Mouse (Mus musculus): Measurements from ENCODE around the gene Tlx2. TPM values are rescaled to one million over a fixed set of nuclear protein-coding genes. Genes with fewer than 3 reads are reported as not detected.

Tlx2 gene
- polyA plus RNA-seq, 1 experiment: not detected

DNA sequence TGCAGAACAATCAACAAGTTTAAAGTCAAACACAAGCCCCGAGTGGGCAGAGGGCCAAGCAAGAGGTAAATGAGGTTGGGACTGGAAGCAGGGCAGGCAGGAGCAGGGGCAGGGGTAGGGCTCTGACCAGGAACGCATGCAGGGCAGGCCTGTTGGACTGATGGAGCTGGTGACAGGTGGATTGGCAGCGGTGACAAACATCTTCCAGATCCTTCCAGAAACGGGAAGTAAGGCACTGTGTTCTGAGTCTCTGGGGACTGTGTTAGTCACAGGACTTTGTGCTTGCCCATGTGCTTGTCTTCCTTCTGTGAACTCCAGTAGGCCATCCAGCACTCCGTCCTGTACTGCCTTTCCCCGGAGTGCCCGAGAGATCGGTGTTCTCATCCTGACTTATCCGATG lies 25.4 kb downstream of the Tlx2 start:
- Histone ChIP-seq H3K27ac (ENCODE audit: insufficient read depth, low read length) (no peak overlapping the region), H3K4me1 (ENCODE audit: control insufficient read depth, insufficient read depth, low read length) (no peaks in the 10 kb centered on the region), H3K27me3 (ENCODE audit: control insufficient read depth, insufficient read depth, low read length) (no peaks in the 10 kb centered on the region), H3K4me3 (replicated peaks; ENCODE audit: insufficient read depth, low read depth, low read length) (no peak overlapping the region)
- 62% methylated on average over 9 of the region's 9 CpGs for WGBS
- DNase-seq: no peak
- TF ChIP-seq CTCF (IDR thresholded peaks at IDR 0.05; ENCODE audit: borderline replicate concordance, insufficient read depth, low read depth, low read length) (no peak), POLR2A (IDR thresholded peaks at IDR 0.05; ENCODE audit: borderline replicate concordance, insufficient read depth, low read length) (no peak)

DNA sequence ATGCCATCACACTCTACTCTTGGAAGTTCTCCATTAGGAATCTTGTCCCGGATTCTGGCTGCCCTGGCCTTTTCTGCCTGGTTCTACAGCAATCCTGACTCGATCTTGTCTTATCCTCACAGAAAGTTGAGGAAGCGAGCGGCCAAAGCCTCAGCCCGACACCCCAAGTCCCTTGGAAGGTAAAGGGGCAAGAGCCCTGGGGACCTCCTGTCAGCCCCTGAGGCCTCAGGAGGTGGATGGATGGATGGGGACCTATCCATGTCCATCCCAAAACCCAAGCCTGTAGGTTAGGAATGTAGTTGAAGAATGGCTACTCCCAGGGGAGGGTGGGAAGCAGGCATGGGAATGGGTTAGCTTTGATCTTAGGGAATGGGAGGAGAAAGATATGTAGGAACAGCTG lies 26.1 kb downstream of the Tlx2 start:
- WGBS: 88% methylated on average over 5 of the region's 5 CpGs
- no peak for TF ChIP-seq POLR2A (IDR thresholded peaks at IDR 0.05; ENCODE audit: borderline replicate concordance, insufficient read depth, low read length)
- TF ChIP-seq CTCF (IDR thresholded peaks at IDR 0.05; ENCODE audit: borderline replicate concordance, insufficient read depth, low read depth, low read length): no peak

DNA sequence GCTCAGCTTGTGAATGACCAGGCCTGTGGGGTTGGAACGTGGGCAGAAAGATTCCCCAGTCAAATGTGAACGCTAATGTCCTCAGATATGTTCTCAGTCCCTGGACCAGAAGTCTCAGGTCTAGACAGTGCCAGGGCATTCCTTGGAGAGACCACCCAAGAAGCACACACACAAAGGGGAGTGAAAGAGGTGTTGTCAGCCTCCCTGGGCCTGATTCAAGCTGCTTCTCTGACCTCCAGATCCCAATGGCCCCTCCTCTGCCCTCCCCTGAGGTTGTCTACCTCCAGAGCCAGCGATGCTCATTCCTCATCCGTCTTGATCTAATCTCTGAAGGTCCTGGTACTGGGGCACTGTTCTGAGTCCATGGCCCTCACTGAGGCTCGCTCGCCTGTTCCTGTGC lies 26.5 kb downstream of the Tlx2 start:
- 58% methylated on average over 6 of the region's 6 CpGs for WGBS
- Histone ChIP-seq H3K4me1 (ENCODE audit: control insufficient read depth, insufficient read depth, low read length) (no peaks in the 10 kb centered on the region), H3K4me3 (replicated peaks; ENCODE audit: insufficient read depth, low read depth, low read length) (no peak overlapping the region), H3K27ac (ENCODE audit: insufficient read depth, low read length) (no peak overlapping the region), H3K27me3 (ENCODE audit: control insufficient read depth, insufficient read depth, low read length) (no peaks in the 10 kb centered on the region)
- no peak for DNase-seq
- TF ChIP-seq POLR2A (IDR thresholded peaks at IDR 0.05; ENCODE audit: borderline replicate concordance, insufficient read depth, low read length) (no peak), CTCF (IDR thresholded peaks at IDR 0.05; ENCODE audit: borderline replicate concordance, insufficient read depth, low read depth, low read length) (no peak)

More for the DNA sequence above, 26.1 kb downstream of the Tlx2 start:
- no peak overlapping the region for H3K27ac ChIP-seq (ENCODE audit: insufficient read depth, low read length)
- H3K4me1 ChIP-seq (ENCODE audit: control insufficient read depth, insufficient read depth, low read length): no peaks in the 10 kb centered on the region
- no peak for DNase-seq
- H3K27me3 ChIP-seq (ENCODE audit: control insufficient read depth, insufficient read depth, low read length): no peaks in the 10 kb centered on the region
- H3K4me3 ChIP-seq (replicated peaks; ENCODE audit: insufficient read depth, low read depth, low read length): no peak overlapping the region

GRCm38 (mm10) chr6:83040601-83041000 lies 29.5 kb downstream of the Tlx2 start:
- no peak overlapping the region for H3K27ac ChIP-seq (ENCODE audit: insufficient read depth, low read length)
- no peak for TF ChIP-seq CTCF (IDR thresholded peaks at IDR 0.05; ENCODE audit: borderline replicate concordance, insufficient read depth, low read depth, low read length)
- no peak for TF ChIP-seq POLR2A (IDR thresholded peaks at IDR 0.05; ENCODE audit: borderline replicate concordance, insufficient read depth, low read length)
- no peak overlapping the region for H3K4me3 ChIP-seq (replicated peaks; ENCODE audit: insufficient read depth, low read depth, low read length)
- no peaks in the 10 kb centered on the region for H3K4me1 ChIP-seq (ENCODE audit: control insufficient read depth, insufficient read depth, low read length)
- H3K27me3 ChIP-seq (ENCODE audit: control insufficient read depth, insufficient read depth, low read length): no peaks in the 10 kb centered on the region
- 80% methylated on average over 5 of the region's 5 CpGs for WGBS
- DNase-seq: no peak

GRCm38 (mm10) chr6:83038496-83039012 lies 31.5 kb downstream of the Tlx2 start:
- Histone ChIP-seq H3K27ac (ENCODE audit: insufficient read depth, low read length) (no peak overlapping the region), H3K27me3 (ENCODE audit: control insufficient read depth, insufficient read depth, low read length) (no peaks in the 10 kb centered on the region; the same call in 1 of the 2 replicates), H3K4me1 (ENCODE audit: control insufficient read depth, insufficient read depth, low read length) (no peaks in the 10 kb centered on the region), H3K4me3 (replicated peaks; ENCODE audit: insufficient read depth, low read depth, low read length) (peak overlapping the region; percentile 32)
- TF ChIP-seq CTCF (IDR thresholded peaks at IDR 0.05; ENCODE audit: borderline replicate concordance, insufficient read depth, low read depth, low read length): no peak
- 0 out of 2 replicates have a peak, but pooled peaks have one; percentile 12 for TF ChIP-seq POLR2A (IDR thresholded peaks at IDR 0.05; ENCODE audit: borderline replicate concordance, insufficient read depth, low read length)
- 10% methylated on average over 24 of the region's 24 CpGs for WGBS
- DNase-seq: peak; percentile 85 to 89

DNA sequence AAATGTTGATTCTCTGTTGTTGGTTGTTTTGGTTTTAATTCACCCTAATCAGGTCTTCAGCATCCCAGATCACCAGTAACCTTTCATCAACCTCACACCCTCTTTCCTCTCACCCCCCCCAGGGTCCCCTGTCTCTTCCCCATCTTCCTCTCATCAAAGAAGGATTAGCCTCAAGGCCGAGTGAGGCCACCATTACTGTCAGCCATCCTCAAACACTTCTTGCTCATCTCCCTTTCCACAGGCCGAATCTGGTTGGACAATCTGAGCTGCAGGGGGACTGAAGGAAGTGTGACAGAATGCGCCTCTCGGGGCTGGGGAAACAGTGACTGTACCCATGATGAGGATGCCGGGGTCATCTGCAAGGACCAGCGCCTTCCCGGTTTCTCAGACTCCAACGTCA lies 32.9 kb downstream of the Tlx2 start:
- Histone ChIP-seq H3K27me3 (ENCODE audit: control insufficient read depth, insufficient read depth, low read length) (peaks cover 3% of the 10 kb centered on the region; the same call in 1 of the 2 replicates), H3K4me1 (ENCODE audit: control insufficient read depth, insufficient read depth, low read length) (0 out of 2 replicates have a peak, but pooled peaks cover 2% of the 10 kb centered on the region), H3K27ac (ENCODE audit: insufficient read depth, low read length) (no peak overlapping the region), H3K4me3 (replicated peaks; ENCODE audit: insufficient read depth, low read depth, low read length) (no peak overlapping the region)
- TF ChIP-seq CTCF (IDR thresholded peaks at IDR 0.05; ENCODE audit: borderline replicate concordance, insufficient read depth, low read depth, low read length): no peak
- TF ChIP-seq POLR2A (IDR thresholded peaks at IDR 0.05; ENCODE audit: borderline replicate concordance, insufficient read depth, low read length): no peak
- DNase-seq: no peak
- WGBS: 88% methylated on average over 8 of the region's 8 CpGs

GRCm38 (mm10) chr6:83034463-83035055 lies 35.5 kb downstream of the Tlx2 start:
- WGBS: 44% methylated on average over 5 of the region's 5 CpGs

More at GRCm38 (mm10) chr6:83034463-83035055, 35.5 kb downstream of the Tlx2 start:
- DNase-seq: no peak
- peaks cover 6% of the 10 kb centered on the region; the same call in 1 of the 2 replicates for H3K27me3 ChIP-seq (ENCODE audit: control insufficient read depth, insufficient read depth, low read length)
- no peak overlapping the region for H3K27ac ChIP-seq (ENCODE audit: insufficient read depth, low read length)
- TF ChIP-seq CTCF (IDR thresholded peaks at IDR 0.05; ENCODE audit: borderline replicate concordance, insufficient read depth, low read depth, low read length): no peak
- TF ChIP-seq POLR2A (IDR thresholded peaks at IDR 0.05; ENCODE audit: borderline replicate concordance, insufficient read depth, low read length): no peak
- 0 out of 2 replicates have a peak, but pooled peaks cover 2% of the 10 kb centered on the region for H3K4me1 ChIP-seq (ENCODE audit: control insufficient read depth, insufficient read depth, low read length)
- no peak overlapping the region for H3K4me3 ChIP-seq (replicated peaks; ENCODE audit: insufficient read depth, low read depth, low read length)
